ENCODE assay signal across 17 mouse cellular contexts in genomic region chr11:89440566-89440965, GRCm38 (mm10).
DNase-seq lines count a peak whose midpoint lies in the region.
"Had no signal": no experiment of that assay in that cellular context is flagged by ENCODE, and none has a peak within 500 bp of the region (broad histone marks: within the 10 kb centered on the region; RNA-seq: fewer than 3 reads in every experiment).

No protein-coding gene starts in this region.

- H3K27me3 ChIP-seq in heart, embryonic 10.5 days (ENCODE audit: insufficient read depth, poor library complexity, severe bottlenecking) = no peaks in the 10 kb centered on the region
- H3K27me3 ChIP-seq: embryonic facial prominence, embryonic 13.5 days; embryonic facial prominence, embryonic 15.5 days; forebrain, embryonic 12.5 days had no signal

- no peak overlapping the region for H3K27ac ChIP-seq in heart, embryonic 10.5 days
- H3K27ac ChIP-seq: embryonic facial prominence, embryonic 13.5 days; embryonic facial prominence, embryonic 15.5 days; forebrain, embryonic 10.5 days; forebrain, embryonic 12.5 days had no signal

- no peak overlapping the region for H3K4me3 ChIP-seq in heart, embryonic 10.5 days
- H3K4me3 ChIP-seq: embryonic facial prominence, embryonic 13.5 days; embryonic facial prominence, embryonic 15.5 days; erythroblast, embryonic 14.5 days; forebrain, embryonic 10.5 days; forebrain, embryonic 12.5 days had no signal

- no peaks in the 10 kb centered on the region for H3K36me3 ChIP-seq in heart, embryonic 10.5 days
- H3K36me3 ChIP-seq: embryonic facial prominence, embryonic 13.5 days; embryonic facial prominence, embryonic 15.5 days; forebrain, embryonic 10.5 days; forebrain, embryonic 12.5 days had no signal

- DNase-seq in adrenal gland, postnatal 14 days = peak; percentile 24
- no peak for DNase-seq in adrenal gland, adult 8-10 months
- peak; percentile 54 for DNase-seq in heart, adult 11 months
- no peak for DNase-seq in heart, embryonic 10.5 days (ENCODE audit: low spot score)
- no peak for DNase-seq in right cerebral cortex, adult 18-20 months
- DNase-seq: cerebellum, adult 11 months; cerebellum, adult 18-20 months; cerebellum, adult 8-10 months; cerebellum, adult 9-11 months; cerebellum, postnatal 14 days; cerebellum, postnatal 36 days; embryo, embryonic 11 days had no signal

- 84% methylated on average over 6 of the region's 6 CpGs for WGBS in heart, embryonic 10.5 days

- 0 out of 2 replicates have a peak, but pooled peaks cover 4% of the 10 kb centered on the region for H3K4me1 ChIP-seq in heart, embryonic 10.5 days
- H3K4me1 ChIP-seq: embryonic facial prominence, embryonic 13.5 days; embryonic facial prominence, embryonic 15.5 days; forebrain, embryonic 10.5 days; forebrain, embryonic 12.5 days had no signal

- H3K9me3 ChIP-seq in heart, embryonic 10.5 days = no peaks in the 10 kb centered on the region
- H3K9me3 ChIP-seq: embryonic facial prominence, embryonic 13.5 days; embryonic facial prominence, embryonic 15.5 days; forebrain, embryonic 10.5 days; forebrain, embryonic 12.5 days had no signal

Comparison
In these comparisons a context has a peak if more than half of its experiments do, and no peak if none do; other contexts are left out.
1. DNase-seq: peak in adrenal gland, postnatal 14 days (single experiment) and heart, adult 11 months (single experiment); none in adrenal gland, adult 8-10 months (single experiment), heart, embryonic 10.5 days (single experiment) and right cerebral cortex, adult 18-20 months (single experiment).